Mouse (Mus musculus) heart, adult 9 months (tissue): ENCODE measurements at regions not wholly inside any gene's neighbourhood (a gene's known extent, or its start where the extent isn't known, plus 50 kb on each side); places are given as distances from the start of the nearest gene placed in this dataset.
A peak's percentile ranks its signal among the peaks of the same experiment; 100 is the strongest.

Source experiments
- DNase-seq, 2 experiments: peaks; one replicate each; pipeline ENCODE4 v3.0.0; 2022; ENCODE audit warnings: low spot score in 2 of 2

DNA sequence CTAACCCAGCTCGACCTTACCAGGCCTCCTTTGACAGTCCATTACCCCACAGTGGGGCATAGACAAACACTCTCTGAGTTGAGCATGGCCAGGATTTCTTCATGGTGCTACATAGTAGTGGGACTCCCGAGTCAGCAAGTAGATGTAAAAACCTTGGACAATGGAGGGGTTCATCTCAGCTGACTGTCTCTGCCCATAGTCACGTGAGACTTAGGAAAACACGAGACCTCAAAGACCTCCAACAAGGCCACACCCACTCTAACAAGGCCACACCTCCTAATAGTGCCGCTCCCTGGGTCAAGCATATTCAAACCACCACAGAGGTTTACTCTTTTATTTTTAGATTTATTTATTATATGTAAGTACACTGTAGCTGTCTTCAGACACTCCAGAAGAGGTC is 52.5 kb upstream of the Cldn24 start:
- DNase-seq: no peak

DNA sequence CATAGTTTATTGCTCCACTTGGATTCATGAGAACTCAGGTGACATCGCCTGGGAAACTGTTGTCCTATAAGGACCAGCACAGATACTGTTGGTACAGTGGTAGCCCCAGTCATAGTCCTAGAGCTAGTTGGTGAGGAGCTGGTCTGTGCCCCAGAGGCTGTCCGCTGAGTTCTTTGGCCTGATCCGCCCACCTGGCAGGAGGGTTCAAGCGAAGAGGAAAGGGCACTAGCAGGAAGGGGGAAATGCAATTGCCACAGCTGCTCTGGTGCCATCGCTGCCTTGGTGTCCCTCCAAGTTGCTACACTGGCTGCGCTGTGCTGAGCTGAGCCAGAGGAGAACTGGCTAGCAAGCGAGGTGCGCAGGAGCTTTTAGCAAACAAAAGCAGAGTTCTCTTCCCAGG is 53.2 kb upstream of the Cldn24 start:
- no peak for DNase-seq

DNA sequence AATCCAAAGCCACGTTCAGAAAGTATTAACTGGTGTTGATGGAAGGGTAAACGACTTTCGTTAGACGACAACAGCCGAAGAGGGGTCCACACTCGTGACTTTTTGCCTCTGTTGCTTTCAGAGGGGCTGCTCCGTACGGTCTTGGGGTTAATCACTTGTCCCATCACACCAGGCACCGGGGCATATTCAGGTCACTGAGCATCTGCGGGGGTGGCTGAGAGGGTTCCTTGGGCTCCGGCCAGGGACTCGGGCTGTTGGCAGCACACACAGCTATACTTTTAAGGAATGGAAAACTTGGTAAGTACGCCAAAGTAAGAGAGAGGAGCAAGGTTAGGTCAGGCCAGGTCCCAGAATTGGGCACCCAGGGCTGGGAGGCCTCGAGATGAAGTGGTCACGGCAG is 50.7 kb upstream of the Cdkn2aip start:
- peak; percentile 20 to 50 for DNase-seq

DNA sequence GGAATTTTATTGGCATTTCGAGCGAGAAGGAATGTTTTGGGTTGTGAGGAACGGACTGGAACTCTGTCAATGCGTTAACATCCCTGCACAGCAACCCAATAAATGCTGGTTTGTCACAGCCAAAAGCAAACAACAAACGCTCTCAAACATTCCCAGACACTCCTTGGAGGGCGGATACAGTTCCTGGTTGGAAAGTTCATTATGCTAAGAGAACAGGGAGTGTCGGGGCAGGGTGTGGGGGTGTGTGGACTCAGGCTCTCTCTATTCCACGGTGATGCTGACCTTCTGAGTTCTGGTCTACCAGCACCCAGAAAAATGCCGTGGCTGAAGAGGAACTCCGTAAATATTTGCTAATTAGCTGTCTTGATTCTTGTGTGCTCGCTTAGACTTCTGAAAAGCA is 50.3 kb upstream of the Cdkn2aip start:
- no peak for DNase-seq
